Mouse (Mus musculus) heart, adult 2 months (tissue): ENCODE results near the gene Slc28a3. TPM values are rescaled to one million over a fixed set of nuclear protein-coding genes. Genes with fewer than 3 reads are reported as not detected.

ENCODE experiments used
- DNase-seq, 2 experiments: peaks; one replicate each; pipeline ENCODE4 v3.0.0; 2021
- H3K27ac ChIP-seq: fragments of 200-600 bp; 2 replicates; pipeline ENCODE4 v1.8.1; 2022
- H3K27me3 ChIP-seq: fragments of 200-500 bp; 2 replicates; pipeline ENCODE4 v1.6.1; 2012; ENCODE audit warnings: mild to moderate bottlenecking, low read length, inconsistent platforms, mixed read lengths; ENCODE audit not compliant: control insufficient read depth, insufficient read depth
- H3K36me3 ChIP-seq: fragments of 200-500 bp; 2 replicates; pipeline ENCODE4 v1.6.1; 2012; ENCODE audit warnings: low read length, inconsistent platforms; ENCODE audit not compliant: control insufficient read depth, insufficient read depth
- H3K4me1 ChIP-seq: fragments of 200-500 bp; 2 replicates; pipeline ENCODE4 v1.6.1; 2011; ENCODE audit warnings: low read length; ENCODE audit not compliant: control insufficient read depth, insufficient read depth
- H3K4me3 ChIP-seq: fragments of 200-600 bp; 2 replicates; pipeline ENCODE4 v1.8.1; 2022
- H3K79me2 ChIP-seq: fragments of 200-500 bp; replicated peaks from 2 replicates; pipeline ENCODE4 v1.6.1; 2012; ENCODE audit warnings: mild to moderate bottlenecking, inconsistent platforms, low read length, moderate library complexity, mixed read lengths; ENCODE audit not compliant: control insufficient read depth, insufficient read depth
- H3K9ac ChIP-seq: fragments of 200-500 bp; 2 replicates; pipeline ENCODE4 v1.6.1; 2012; ENCODE audit warnings: low read depth, mild to moderate bottlenecking, control low read depth, inconsistent platforms, low read length, mixed read lengths
- CTCF ChIP-seq: fragments of 200-600 bp; IDR thresholded peaks from 2 replicates; pipeline ENCODE4 v1.8.1; 2022; ENCODE audit warnings: antibody characterized with exemption, mild to moderate bottlenecking, moderate library complexity
- EP300 ChIP-seq: fragments of 200-500 bp; IDR thresholded peaks from 2 replicates; pipeline ENCODE4 v1.6.1; 2011; ENCODE audit warnings: low read depth, low read length, control low read depth; ENCODE audit not compliant: insufficient read depth
- POLR2A ChIP-seq: fragments of 200-500 bp; IDR thresholded peaks from 2 replicates; pipeline ENCODE4 v1.6.1; 2011; ENCODE audit warnings: mild to moderate bottlenecking, low read depth, low read length, control low read depth; ENCODE audit not compliant: insufficient read depth
- WGBS: fragments of 180-500 bp; shearing (Covaris S2); methylation state at CpG from one replicate; pipeline ENCODE4 v1.1.7; 2018; 5-methylcytosine and 5-hydroxymethylcytosine counted together
- intact Hi-C: fragments of 180-260 bp; cut with DNase I; formaldehyde crosslinking; loops from one replicate; pipeline ENCODE4 v1.15.1; 2025
- polyA plus RNA-seq: library from polyadenylated mRNA; depleted of rRNA; stranded (reverse); fragments of >200 nt; gene quantifications from 2 replicates; pipeline ENCODE4 v1.2.3, GENCODE M21; 2012
- total RNA-seq, 2 experiments: library from RNA; stranded (reverse); gene quantifications; 2 replicates each; pipeline ENCODE4 v1.2.3; 2021

The Slc28a3 gene
- total and polyA plus RNA-seq, 3 experiments: 0.12 TPM; not detected in 2

DNA sequence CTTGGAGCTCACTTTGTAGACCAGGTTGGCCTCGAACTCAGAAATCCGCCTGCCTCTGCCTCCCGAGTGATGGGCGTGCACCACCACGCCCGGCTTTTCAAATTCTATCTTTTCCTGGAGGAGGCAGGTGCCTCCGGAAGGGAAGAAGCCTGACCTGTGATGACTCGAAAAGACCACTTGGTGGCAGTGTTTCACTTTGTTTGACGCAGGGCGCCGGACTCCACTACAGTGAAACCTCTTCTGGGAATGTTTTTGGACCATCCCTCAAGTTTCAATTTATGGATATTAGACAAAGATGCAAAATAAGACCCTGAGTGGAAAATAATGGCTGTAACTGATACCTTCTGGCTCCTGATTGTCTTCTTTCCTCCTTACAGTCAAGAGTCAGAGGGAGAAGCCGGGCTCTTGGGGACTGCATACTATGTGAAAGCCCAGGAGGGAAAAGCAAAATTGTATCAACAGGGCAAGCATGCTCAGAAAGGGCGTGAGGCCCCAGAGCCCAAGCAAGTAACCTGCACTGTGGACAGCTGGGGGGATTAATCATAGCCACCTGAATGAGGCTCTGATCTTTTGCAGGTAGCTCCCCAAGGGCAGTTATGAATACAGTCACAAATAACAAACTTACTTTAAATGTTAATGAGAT, 26.8 kb upstream of the Slc28a3 start:
- Histone ChIP-seq H3K9ac (no peak overlapping the region), H3K27ac (no peak overlapping the region), H3K36me3 (no peaks in the 10 kb centered on the region), H3K79me2 (no peaks in the 10 kb centered on the region), H3K4me1 (no peaks in the 10 kb centered on the region), H3K27me3 (no peaks in the 10 kb centered on the region), H3K4me3 (no peak overlapping the region)
- DNase-seq: peak; percentile 27 to 40
- TF ChIP-seq POLR2A (no peak), EP300 (no peak), CTCF (peak; percentile 79)
- WGBS: 9% methylated on average over 13 of the region's 13 CpGs
- intact Hi-C loops: loop anchor here (1.0 to 10.0 kb wide), 5 partner anchors 436 to 1205 kb away; no protein-coding TSS in a partner anchor

GRCm38 (mm10) chr13:58633887-58634286, 23.2 kb upstream of the Slc28a3 start:
- Histone ChIP-seq H3K4me3 (no peak overlapping the region), H3K27me3 (no peaks in the 10 kb centered on the region; the same call in 1 of the 2 replicates), H3K9ac (no peak overlapping the region), H3K27ac (no peak overlapping the region), H3K4me1 (no peaks in the 10 kb centered on the region), H3K79me2 (no peaks in the 10 kb centered on the region), H3K36me3 (no peaks in the 10 kb centered on the region)
- intact Hi-C loops: loop anchor here (10.0 kb wide), 1 partner anchor 731 kb away; no protein-coding TSS in a partner anchor
- DNase-seq: no peak
- no peak for TF ChIP-seq EP300
- no peak for TF ChIP-seq POLR2A
- TF ChIP-seq CTCF: 0 out of 2 replicates have a peak, but pooled peaks have one; percentile 7
- 29% methylated on average over 4 of the region's 4 CpGs for WGBS

- intact Hi-C loops: loop anchor here (10.0 kb wide), 1 partner anchor 734 kb away; no protein-coding TSS in a partner anchor
- no peak overlapping the region for H3K9ac ChIP-seq
- H3K79me2 ChIP-seq: no peaks in the 10 kb centered on the region
- H3K27ac ChIP-seq: no peak overlapping the region
- H3K27me3 ChIP-seq: no peaks in the 10 kb centered on the region; the same call in 1 of the 2 replicates
- TF ChIP-seq POLR2A (no peak), CTCF (no peak), EP300 (no peak)
- 54% methylated on average over 10 of the region's 10 CpGs for WGBS
- no peak overlapping the region for H3K4me3 ChIP-seq
- DNase-seq: no peak
- H3K4me1 ChIP-seq: no peaks in the 10 kb centered on the region
- no peaks in the 10 kb centered on the region for H3K36me3 ChIP-seq
These were observed 20.1 kb upstream of the Slc28a3 start for GRCm38 (mm10) chr13:58630756-58631155.

DNA sequence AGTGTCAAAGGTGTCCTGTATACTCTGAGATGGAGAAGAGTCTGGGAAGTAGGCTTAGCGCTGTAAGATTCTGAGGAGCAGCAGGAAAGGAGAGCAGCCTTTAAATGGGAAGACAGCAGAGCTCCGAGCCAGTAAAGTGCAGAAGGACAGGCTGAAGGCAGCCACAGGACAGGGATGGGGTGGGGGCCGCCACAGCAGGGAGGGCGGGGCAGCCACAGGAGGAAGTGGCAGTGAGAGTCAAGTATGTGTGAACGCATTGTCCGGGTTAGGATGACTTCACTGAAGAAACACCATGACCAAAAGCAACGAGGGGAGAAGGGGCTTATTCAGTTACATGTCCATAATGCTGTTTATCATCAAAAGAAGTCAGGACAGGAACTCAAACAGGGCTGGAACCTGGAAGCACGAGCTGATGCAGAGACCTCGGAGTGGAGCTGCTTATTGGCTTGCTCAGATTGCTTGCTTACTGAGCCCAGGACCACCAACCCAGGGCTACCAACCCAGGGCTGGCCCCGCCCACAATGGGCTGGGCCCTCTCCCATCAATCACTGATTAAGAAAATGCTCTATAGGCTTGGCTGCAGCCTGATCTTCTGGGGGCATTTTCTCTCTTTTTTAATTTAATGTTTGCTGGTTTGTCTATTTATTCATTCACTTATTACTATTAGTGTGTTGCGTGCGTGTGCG, 18.8 kb upstream of the Slc28a3 start:
- no peak overlapping the region for H3K9ac ChIP-seq
- H3K27ac ChIP-seq: no peak overlapping the region
- intact Hi-C loops: loop anchor here (10.0 kb wide), 1 partner anchor 735 kb away; no protein-coding TSS in a partner anchor
- no peak overlapping the region for H3K4me3 ChIP-seq
- no peaks in the 10 kb centered on the region for H3K36me3 ChIP-seq
- no peaks in the 10 kb centered on the region for H3K79me2 ChIP-seq
- no peaks in the 10 kb centered on the region; the same call in 1 of the 2 replicates for H3K27me3 ChIP-seq
- H3K4me1 ChIP-seq: no peaks in the 10 kb centered on the region
- TF ChIP-seq POLR2A: no peak
- no peak for TF ChIP-seq EP300
- TF ChIP-seq CTCF: no peak
- DNase-seq: no peak
- WGBS: 23% methylated on average over 13 of the region's 13 CpGs

- intact Hi-C loops: no loop called here
- 25% methylated on average over 8 of the region's 8 CpGs for WGBS
These were observed 12.0 kb upstream of the Slc28a3 start for GRCm38 (mm10) chr13:58622647-58623046.

GRCm38 (mm10) chr13:58619301-58619700, 8.6 kb upstream of the Slc28a3 start:
- H3K9ac ChIP-seq: no peak overlapping the region
- TF ChIP-seq CTCF (no peak), EP300 (no peak), POLR2A (no peak)
- H3K27me3 ChIP-seq: no peaks in the 10 kb centered on the region
- H3K79me2 ChIP-seq: no peaks in the 10 kb centered on the region
- no peak overlapping the region for H3K4me3 ChIP-seq
- intact Hi-C loops: no loop called here
- WGBS: 58% methylated on average over 5 of the region's 5 CpGs
- no peaks in the 10 kb centered on the region for H3K4me1 ChIP-seq
- no peaks in the 10 kb centered on the region for H3K36me3 ChIP-seq
- no peak for DNase-seq
- no peak overlapping the region for H3K27ac ChIP-seq

More at GRCm38 (mm10) chr13:58622647-58623046, 12.0 kb upstream of the Slc28a3 start:
- Histone ChIP-seq H3K79me2 (no peaks in the 10 kb centered on the region), H3K4me3 (no peak overlapping the region), H3K27me3 (no peaks in the 10 kb centered on the region), H3K27ac (no peak overlapping the region), H3K4me1 (no peaks in the 10 kb centered on the region), H3K36me3 (no peaks in the 10 kb centered on the region), H3K9ac (no peak overlapping the region)
- DNase-seq: no peak
- no peak for TF ChIP-seq CTCF
- TF ChIP-seq POLR2A: no peak
- no peak for TF ChIP-seq EP300
